In genomic region chr6:118605974-118606373, GRCm38 (mm10) we compare ENCODE assay signal across 13 mouse cellular contexts. TPM values are rescaled to one million over a fixed set of nuclear protein-coding genes. Genes with fewer than 3 reads are reported as not detected.
DNase-seq lines count a peak whose midpoint lies in the region; ATAC-seq and TF ChIP-seq lines count a peak whose summit lies in the region.
"Had no signal": no experiment of that assay in that cellular context is flagged by ENCODE, and none has a peak within 500 bp of the region (broad histone marks: within the 10 kb centered on the region; RNA-seq: fewer than 3 reads in every experiment).

No protein-coding gene starts in this region.

- no peaks in the 10 kb centered on the region for H3K36me3 ChIP-seq in hindbrain, embryonic 11.5 days (ENCODE audit: control insufficient read depth, insufficient read depth, low read length)
- no peaks in the 10 kb centered on the region for H3K36me3 ChIP-seq in hindbrain, embryonic 10.5 days

- H3K4me3 ChIP-seq in hindbrain, embryonic 11.5 days (ENCODE audit: low read depth, low read length): no peak overlapping the region
- no peak overlapping the region for H3K4me3 ChIP-seq in hindbrain, embryonic 10.5 days
- H3K4me3 ChIP-seq in cortical plate, adult 2 months (ENCODE audit: insufficient read depth, low read length): no peak overlapping the region
- H3K4me3 ChIP-seq: erythroblast, embryonic 14.5 days; limb, embryonic 12.5 days; megakaryocyte, embryonic 14.5 days had no signal

- H3K4me2 ChIP-seq in hindbrain, embryonic 11.5 days (replicated peaks; ENCODE audit: low read depth, low read length): no peak overlapping the region
- H3K4me2 ChIP-seq: limb, embryonic 12.5 days had no signal

- H3K27ac ChIP-seq in hindbrain, embryonic 11.5 days (ENCODE audit: low read depth, low read length): no peak overlapping the region
- no peak overlapping the region for H3K27ac ChIP-seq in hindbrain, embryonic 10.5 days
- H3K27ac ChIP-seq in cortical plate, adult 2 months (ENCODE audit: insufficient read depth, low read length): no peak overlapping the region
- H3K27ac ChIP-seq: limb, embryonic 12.5 days had no signal

- 66% methylated on average over 7 of the region's 7 CpGs for WGBS in hindbrain, embryonic 11.5 days
- WGBS in hindbrain, embryonic 10.5 days: 75% methylated on average over 7 of the region's 7 CpGs

- no peak overlapping the region for H3K9ac ChIP-seq in hindbrain, embryonic 11.5 days (ENCODE audit: low read depth, low read length)
- H3K9ac ChIP-seq: limb, embryonic 12.5 days had no signal

- no peaks in the 10 kb centered on the region for H3K4me1 ChIP-seq in hindbrain, embryonic 11.5 days (replicated peaks; ENCODE audit: control insufficient read depth, insufficient read depth, low read length)
- H3K4me1 ChIP-seq in hindbrain, embryonic 10.5 days (replicated peaks): no peaks in the 10 kb centered on the region; the same call in none of the 2 replicates
- H3K4me1 ChIP-seq in cortical plate, adult 2 months (ENCODE audit: control insufficient read depth, insufficient read depth, low read length): no peaks in the 10 kb centered on the region
- H3K4me1 ChIP-seq: limb, embryonic 12.5 days; megakaryocyte, embryonic 14.5 days had no signal

- peak; percentile 19 for DNase-seq in hindbrain, embryonic 11.5 days (ENCODE audit: low spot score)
- no peak for DNase-seq in hindbrain, embryonic 10.5 days (ENCODE audit: low spot score)
- DNase-seq in retina, embryonic 14.5 days (ENCODE audit: low spot score): peak; percentile 18
- no peak for DNase-seq in retina, postnatal 1 day
- DNase-seq in R1 (ENCODE audit: low read depth, low spot score): peak; percentile 43
- no peak for DNase-seq in gastrocnemius, postnatal 4 days (ENCODE audit: low spot score in 2 of 2)
- DNase-seq: gastrocnemius, postnatal 10 days; thymus, adult 2 months had no signal

- no peak for TF ChIP-seq POLR2A in cortical plate, adult 2 months (IDR thresholded peaks at IDR 0.05; ENCODE audit: extremely low read depth, insufficient read depth, low read length)

- H3K9me3 ChIP-seq in hindbrain, embryonic 11.5 days (ENCODE audit: control insufficient read depth, low read length): no peaks in the 10 kb centered on the region
- no peaks in the 10 kb centered on the region for H3K9me3 ChIP-seq in hindbrain, embryonic 10.5 days
- H3K9me3 ChIP-seq: limb, embryonic 12.5 days; megakaryocyte, embryonic 14.5 days had no signal

- TF ChIP-seq CTCF in cortical plate, adult 2 months (IDR thresholded peaks at IDR 0.05; ENCODE audit: extremely low read depth, insufficient read depth, low read length): peak; percentile 35; the same call in 1 of the 2 replicates

- no peaks in the 10 kb centered on the region for H3K27me3 ChIP-seq in hindbrain, embryonic 11.5 days (ENCODE audit: control insufficient read depth, insufficient read depth, low read length)
- H3K27me3 ChIP-seq in hindbrain, embryonic 10.5 days (ENCODE audit: insufficient read depth, poor library complexity, severe bottlenecking): no peaks in the 10 kb centered on the region
- H3K27me3 ChIP-seq: limb, embryonic 12.5 days had no signal

- ATAC-seq in hindbrain, embryonic 11.5 days (ENCODE audit: low FRiP score): no peak
- no peak for ATAC-seq in megakaryocyte-erythroid progenitor cell, adult 5-6 weeks (replicated peaks; ENCODE audit: low FRiP score, low TSS enrichment, poor library complexity, severe bottlenecking)

RNA-seq across cellular contexts. Expression of gene Ankrd26, which starts 43.9 kb away (rescaled TPM):
- polyA plus RNA-seq in hindbrain, embryonic 11.5 days (2014; fragmentation: Nextera tagmentation; extraction: Ambion mirVana): 19.7 and 21.7 TPM in 2 replicates
- 13.0 and 17.4 TPM in 2 replicates for polyA plus RNA-seq in hindbrain, embryonic 10.5 days (2016; fragmentation: Nextera tagmentation; extraction: Ambion mirVana)
- 7.0 and 7.1 TPM in 2 replicates for polyA plus RNA-seq in cortical plate, adult 2 months (2012; rRNA removed)
- total RNA-seq in megakaryocyte-erythroid progenitor cell, adult 5-6 weeks (2014; fragmentation: Nextera tagmentation): 14.8 and 19.2 TPM in 2 replicates
- 30.7 and 39.6 TPM in 2 replicates for total RNA-seq in megakaryocyte-erythroid progenitor cell, adult 5-6 weeks (2017)
- 1 to 10 TPM; 5.4 to 6.4 TPM for total RNA-seq in gastrocnemius, postnatal 4 days (2021)

Comparison
In these comparisons a context has a peak if more than half of its experiments do, and no peak if none do; other contexts are left out.
1. DNase-seq: peak in hindbrain, embryonic 11.5 days (single experiment), retina, embryonic 14.5 days (single experiment) and R1 (single experiment); none in hindbrain, embryonic 10.5 days (single experiment), retina, postnatal 1 day (single experiment) and gastrocnemius, postnatal 4 days (0 of 2).